Mouse (Mus musculus) retina, embryonic 14.5 days (tissue): Measurements from ENCODE around the gene Tmem184b.

Experiments
- DNase-seq: peaks from one replicate; pipeline ENCODE4 v3.0.0-alpha.2; 2015; ENCODE audit warnings: low spot score

Tmem184b gene

DNA sequence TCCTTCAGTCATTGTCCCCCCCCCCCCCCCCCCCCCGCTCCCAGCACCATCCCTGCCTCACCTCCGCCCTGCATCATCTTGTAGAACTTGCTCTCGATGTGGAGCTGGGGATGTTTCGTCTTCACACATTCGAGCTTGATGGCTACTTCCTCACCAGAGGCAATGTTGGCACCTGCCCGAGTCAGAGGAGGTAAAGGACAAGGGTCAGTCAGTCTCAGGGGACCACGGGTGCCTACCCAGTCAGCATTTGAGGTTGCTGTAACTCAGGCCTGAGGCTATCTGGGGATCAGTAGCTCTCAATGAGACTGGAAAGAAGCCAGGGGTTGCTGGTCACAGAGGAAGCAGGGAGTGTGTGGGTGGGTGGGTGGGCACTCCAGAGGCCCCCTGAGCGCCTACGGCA, 26.6 kb upstream of the Tmem184b start:
- DNase-seq = no peak

DNA sequence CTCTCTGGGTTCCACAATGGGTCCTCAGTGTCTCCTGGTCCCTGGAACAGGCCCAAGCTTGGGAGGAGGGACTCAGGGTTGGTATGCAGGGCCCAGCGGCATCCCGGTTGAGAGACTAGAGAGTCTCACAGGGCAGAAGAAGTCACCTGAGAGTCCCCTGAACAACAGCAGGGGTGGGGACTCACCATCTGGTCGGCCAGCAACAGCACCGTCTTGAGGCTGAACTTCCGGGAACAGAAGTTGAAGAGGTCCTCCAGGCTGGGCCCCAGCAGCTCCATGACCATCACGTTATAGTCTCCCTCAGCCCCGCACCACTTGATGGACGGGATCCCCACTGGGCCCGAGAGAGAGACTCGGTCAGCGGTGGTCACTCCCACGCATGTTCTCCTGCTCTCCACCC, 26.2 kb upstream of the Tmem184b start:
- no peak for DNase-seq

DNA sequence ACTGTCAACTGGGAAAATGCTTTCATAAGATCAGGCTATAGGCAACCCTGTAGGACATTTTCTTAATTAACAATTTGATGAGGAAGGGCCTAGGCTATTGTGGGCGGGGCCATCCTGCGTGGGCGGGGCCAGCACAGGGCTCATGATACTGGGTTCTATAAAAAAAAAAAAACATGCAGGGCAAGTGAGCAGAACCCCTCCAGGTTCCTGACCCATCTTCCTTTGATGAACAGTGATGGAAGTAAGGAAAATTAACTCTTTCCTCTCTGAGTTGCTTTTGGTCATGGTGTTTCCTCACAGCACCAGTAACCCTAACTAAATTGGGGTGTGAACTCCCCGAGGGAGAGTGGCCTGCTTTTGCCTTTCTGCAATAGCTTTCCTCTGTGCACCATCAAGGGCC, 25.2 kb upstream of the Tmem184b start:
- no peak for DNase-seq

DNA sequence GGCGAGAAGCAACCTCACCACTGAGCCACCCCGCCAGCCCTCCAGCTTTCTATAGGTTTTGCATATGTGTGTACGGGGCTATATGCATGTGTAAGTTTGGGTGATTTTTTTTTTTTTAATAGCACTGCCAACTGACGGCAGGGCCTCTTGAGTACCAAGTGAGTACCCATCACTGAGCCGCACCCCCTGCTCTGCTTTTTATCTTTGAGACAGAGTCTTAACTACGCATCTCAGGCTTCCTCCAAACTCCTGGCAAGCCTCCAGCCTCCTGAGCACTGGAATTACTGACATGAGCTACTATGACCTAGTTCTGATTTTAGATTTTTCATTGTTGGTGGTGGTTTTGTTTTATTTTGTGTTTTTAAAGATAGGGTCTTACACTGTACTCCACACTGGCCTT, 24.1 kb upstream of the Tmem184b start:
- no peak for DNase-seq

DNA sequence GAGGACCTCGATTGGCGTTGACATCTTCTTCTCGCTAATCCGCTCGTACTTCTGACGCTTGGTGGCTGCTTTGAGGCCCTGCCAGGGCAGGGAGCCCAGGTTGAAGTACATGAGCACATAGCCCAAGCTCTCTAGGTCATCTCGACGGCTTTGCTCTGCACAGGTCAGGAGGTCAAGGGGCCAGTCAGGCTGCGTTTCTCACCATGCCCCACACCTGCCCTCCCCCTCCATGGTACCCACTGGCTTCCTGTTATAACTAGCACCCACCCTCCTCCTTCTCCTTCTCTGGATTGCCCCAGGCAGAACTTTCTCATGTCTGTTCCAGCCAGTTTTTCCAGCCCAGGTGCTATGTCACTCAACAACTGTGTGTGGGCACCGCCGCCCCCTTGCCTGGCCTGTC, 22.1 kb upstream of the Tmem184b start:
- no peak for DNase-seq

DNA sequence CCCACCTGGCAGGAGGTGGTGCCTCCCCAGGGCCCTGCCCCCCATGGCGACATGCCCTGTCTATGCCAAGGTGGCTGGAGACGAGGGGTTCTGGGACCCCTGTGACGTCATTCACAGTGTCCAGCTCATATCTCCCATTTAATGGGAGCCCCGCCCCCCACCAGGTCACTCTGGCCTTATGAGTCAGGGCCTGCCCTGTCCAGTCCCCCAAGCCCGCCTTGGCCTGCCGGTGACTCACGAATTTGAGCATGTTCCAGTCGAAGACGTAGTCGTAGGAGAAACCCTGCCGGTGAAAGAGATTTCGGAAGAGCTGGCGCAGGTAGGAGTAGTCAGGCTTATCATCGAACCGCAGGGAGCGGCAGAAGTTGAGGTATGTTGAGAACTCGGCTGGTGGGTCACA, 21.2 kb upstream of the Tmem184b start:
- DNase-seq = no peak

DNA sequence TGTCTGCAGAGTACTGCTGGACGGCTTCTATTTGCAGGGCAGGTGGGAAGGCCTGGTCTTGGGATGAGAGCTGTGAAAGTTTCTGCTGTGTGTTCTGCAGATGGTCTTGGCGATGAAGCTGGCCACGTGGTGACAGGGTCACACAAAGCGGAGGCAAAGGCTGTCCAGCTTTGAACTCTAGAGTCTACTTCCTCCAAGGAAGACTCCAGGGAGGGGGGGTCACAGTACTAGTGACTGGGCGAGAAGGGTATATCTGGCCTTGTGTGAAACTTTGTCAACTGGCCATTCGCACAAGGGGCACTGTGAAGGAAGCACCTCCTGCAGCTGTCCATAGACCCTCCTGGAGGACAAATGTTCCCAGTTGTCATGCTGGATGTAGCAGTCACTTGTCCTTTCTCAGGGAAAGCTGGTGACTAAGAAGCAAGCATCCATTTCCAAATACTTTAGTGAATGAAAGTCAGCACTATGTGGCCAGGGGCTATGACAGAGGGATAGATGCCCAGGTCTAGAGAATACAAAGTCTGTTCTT, 19.4 kb upstream of the Tmem184b start:
- no peak for DNase-seq

DNA sequence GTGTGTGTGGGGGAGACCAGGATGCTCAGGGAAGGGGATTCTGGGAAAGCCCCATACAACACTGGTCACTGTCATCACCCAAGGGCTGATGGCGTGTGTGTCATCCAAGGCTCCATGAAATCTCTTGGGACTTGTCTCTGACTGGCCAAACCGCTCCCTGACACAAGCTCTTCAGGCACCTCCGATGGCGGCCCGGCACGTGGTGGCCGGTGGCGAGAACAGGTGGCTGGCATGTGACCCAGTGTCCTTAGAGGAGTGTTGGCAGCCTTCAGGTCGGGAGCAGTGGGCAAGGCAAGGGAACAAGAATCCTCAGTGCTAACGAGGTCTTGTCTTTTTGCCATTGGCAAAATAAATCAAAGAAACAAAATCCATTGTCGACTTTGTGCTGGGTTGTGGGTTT, 15.3 kb upstream of the Tmem184b start:
- DNase-seq = no peak

DNA sequence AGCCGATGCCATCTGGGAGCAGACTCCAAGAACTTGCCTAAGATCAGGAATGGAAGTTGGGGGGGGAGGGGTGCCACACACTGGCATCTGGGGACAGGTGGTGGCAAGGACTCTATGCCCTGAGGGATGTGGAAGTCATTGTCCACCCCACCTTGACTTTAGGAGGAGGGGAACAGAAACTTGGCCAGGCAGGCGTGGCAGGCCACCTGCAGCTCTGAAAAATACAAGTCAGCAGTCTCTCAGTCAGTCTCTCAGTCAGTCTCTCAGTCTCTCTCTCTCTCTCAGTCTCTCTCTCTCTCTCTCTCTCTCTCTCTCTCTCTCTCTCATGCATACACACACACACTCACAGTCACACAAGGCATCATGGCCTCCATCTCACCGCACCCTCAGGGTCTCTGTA, 14.9 kb upstream of the Tmem184b start:
- DNase-seq = no peak

DNA sequence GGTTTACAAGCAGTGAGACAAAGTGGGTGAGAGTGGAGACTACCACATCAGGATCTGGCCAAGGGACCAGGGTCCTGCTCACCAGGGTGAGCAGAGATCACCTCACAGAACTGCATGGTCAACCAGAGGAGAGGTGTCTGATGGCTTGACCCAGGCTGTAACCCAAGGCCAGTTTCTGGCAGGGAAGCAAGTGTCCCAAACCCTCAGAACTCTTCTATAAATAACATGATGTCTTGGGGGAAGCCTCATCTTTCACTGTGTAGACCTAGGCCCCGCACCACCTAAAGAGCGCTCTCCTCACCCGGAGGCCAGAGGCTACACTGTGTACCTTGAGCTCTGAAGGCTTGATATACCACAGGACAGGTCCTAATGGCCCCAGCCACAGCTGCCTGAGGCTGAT, 14.0 kb upstream of the Tmem184b start:
- no peak for DNase-seq

DNA sequence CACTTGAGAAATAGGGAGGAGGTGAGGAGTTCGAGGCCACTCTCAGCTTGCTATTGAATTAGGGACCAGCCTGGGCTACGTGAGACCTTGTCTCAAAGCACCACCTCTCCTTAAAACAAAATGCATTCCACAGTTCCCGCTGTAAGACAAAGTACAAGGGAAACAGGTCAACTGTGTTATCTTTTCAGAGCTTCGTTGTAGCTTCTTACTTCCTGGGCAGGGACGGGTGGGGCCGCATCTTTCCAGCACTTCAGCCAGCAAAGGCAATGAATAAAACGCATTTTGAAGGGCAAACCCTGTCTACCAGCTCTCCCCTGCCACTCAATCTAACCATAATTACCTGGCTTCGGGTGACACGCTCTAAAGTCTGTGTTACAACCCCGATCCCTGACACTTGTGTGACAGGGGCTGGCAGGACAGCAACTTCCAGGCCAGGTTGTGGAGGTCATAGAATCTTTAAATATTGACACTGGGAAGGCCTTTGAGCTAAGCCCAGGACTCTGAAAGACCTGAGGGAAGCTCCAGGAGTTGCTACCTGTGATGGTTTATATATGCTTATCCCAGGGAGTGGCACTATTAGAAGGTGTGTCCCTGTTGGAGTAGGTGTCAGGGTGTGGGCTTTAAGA, 13.2 kb upstream of the Tmem184b start:
- DNase-seq = no peak

DNA sequence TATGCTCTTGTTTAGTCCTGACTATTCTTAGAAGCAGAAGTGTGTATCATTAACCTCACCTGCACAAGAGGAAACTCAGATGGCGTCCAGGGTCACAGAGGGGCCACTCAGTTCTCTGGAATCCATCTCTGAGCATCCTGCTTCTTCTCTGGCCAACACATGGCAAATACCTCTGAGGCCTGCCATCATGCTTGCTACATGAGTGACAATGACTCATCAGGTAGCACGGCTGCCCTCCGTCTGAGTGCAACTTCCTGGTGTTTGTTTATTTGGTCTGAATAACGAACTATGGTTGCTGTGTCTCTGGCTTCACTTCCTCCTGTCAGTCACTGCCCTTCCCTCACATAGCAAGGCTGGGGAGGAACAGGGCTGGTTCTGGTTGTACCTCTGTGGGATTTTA, 11.1 kb upstream of the Tmem184b start:
- DNase-seq = no peak

DNA sequence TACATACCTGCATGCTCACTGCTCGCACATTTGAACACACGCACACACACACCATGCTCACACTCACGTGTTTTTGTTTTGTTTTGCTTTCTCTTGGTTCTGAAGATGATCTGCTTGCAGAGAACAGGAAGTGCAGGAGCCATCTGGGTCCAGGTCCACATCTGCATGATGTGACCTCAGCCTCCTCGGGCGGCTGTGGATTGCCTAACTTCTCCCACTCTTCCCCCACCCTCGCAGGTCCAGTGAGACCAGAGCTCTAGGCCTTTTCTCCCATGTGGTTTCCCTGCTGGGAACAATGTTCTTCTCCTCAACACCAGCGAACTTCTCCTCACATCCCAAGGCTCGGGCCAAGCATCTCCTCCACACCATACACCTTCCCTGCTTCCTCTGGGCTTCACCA, 10.4 kb upstream of the Tmem184b start:
- no peak for DNase-seq

DNA sequence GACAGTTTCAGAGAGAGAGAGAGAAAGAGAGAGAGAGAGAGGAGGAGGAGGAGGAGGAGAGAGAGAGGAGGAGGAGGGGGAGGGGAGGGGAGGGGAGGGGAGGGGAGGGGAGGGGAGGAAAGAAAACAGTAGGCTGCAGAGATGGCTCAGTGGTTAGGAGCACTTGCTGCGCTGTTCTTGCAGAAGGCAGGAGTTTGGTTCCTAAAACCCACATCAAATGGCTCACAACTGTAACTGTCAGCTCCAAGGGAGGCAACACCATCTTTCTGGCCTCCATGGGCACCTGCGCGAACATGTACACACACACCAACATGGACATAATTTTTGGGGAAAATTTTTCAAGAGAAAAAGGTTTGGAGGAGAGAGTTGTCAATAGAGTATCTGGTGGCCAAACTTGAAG, 9.8 kb upstream of the Tmem184b start:
- DNase-seq = no peak

DNA sequence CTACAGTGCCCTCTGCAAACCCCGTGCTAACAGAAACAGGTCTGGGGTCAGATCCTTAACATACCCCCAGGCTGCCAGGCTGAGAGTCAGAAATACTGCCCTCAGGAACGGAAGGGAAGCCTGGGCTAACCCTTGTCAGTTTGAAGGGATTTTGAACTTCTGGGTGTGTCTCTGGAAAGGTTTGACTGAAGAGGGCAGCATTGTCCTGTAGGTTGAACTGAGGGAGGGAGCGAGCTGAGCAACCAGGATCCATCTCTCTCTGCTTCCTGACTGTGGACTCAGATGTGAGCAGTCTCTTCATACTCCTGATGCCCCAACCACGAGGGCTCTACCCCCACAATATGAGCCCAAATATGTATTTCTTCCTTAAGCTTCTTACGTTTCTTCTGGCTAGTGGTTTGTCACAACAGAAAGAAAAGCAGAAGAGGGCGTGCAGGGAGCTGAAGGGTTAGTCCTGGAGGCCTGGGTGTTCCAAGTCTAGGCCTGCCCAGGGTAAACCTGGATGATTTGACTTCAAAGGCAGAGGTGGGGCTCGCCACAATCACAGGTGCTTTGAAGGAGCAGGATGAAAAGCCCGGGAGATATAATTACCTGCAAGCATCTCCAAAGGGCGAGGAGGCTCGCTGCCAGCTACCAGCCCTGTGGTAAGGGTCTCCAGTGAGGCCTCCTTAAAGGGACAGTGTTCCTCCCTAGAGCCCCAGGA, 8.1 kb upstream of the Tmem184b start:
- DNase-seq = no peak

DNA sequence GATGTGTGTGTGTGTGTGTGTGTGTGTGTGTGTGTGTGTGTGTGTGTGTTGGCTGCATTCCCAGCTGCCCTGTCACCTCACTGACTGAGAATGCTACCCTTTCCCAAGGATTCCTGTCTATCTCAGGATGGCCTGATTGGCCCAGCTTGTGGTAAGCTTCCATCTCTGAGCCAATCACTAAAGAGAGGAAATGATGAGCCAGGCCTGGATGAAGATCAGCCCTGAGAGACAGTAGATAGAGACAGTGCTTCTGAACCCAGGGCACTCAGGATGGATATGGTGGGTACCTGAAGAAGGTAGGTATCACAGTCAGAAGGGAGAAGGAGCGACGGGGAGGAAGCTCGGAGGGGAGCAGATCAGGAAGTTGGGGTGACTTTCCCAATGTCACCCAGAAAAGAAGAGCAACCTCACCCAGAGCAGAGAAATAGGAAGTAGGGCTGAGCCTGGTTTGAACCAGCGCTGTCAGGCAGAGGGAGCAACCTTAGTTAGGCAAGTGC, 5.8 kb upstream of the Tmem184b start:
- no peak for DNase-seq

DNA sequence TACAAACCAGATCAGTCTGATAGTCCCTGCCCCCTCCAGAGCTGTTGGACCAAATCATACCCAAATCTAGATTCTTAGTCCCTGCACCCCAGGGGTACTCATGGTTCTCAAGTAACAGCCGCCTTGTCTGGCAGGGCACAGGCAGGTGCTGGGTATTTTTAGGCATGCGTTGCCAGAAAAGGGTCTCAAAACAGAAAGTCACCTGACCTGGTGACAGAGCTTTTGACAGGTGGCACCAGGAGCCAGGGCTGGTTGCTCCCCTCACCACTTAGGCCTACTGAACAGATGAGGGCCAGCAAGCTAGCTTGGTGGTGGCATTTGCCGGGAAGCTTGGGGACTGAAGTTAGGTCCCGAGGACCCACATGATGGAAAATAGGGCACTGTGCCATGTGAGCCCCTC, 3.2 kb upstream of the Tmem184b start:
- DNase-seq = no peak

DNA sequence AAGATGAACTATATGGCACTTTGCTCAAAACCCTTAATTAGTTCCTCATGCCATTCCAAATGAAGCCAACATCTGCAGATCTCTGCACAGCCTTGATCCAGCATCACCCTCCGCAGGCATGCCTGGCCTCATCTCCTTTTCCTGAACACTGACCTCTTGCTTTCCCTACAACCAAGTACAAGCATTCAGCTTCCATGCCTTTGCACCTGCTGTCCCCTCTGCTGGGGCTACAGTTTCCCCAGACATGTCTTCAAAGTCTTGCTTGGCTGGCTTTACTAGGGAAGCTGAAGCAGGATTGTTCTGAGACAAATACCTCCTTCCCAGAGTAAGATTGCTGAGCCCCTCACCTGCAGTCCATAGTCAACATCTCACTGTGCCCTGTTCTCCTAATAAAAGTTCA, 908 bp upstream of the Tmem184b start:
- no peak for DNase-seq

DNA sequence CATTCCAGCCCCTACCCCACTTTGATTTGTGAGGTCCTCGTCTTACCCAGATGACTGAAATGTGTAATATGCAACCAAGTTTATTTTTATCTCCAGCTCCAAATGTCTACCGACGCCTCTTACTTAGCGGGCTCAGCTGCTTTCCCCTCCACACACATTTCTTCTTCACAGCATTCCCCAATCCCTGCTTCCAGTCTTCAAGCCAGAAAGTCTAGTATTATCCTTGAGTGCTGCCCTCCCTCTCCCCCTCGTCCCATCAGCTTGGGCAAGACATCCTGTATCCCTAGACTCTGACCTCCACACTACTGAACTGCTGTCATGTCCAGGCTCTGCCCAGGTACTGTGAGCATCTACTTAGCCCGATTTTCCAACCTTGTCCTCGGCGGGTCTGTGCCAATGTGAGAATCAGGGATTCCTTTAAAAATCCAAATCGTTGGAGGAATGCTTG, 418 bp upstream of the Tmem184b start:
- no peak for DNase-seq

DNA sequence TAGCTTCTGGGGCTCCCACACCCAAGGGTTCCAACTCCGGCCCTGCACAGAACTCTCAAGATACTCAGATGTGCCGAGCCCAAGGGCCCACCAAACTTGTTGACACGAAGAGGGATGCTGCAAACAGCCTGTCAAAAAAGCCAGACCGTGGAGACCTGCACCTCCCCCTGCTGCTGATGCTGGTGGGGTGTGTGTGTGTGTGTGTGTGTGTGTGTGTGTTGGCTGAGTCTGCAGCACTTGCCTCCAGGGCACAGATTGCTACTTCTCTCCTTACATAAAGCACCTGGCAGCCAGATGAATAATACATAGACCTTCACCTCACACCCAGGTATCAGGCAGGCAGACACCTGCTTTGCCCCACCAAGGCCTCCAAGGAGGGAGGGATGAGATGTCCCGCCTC, 1.2 kb downstream of the Tmem184b start:
- DNase-seq = no peak

DNA sequence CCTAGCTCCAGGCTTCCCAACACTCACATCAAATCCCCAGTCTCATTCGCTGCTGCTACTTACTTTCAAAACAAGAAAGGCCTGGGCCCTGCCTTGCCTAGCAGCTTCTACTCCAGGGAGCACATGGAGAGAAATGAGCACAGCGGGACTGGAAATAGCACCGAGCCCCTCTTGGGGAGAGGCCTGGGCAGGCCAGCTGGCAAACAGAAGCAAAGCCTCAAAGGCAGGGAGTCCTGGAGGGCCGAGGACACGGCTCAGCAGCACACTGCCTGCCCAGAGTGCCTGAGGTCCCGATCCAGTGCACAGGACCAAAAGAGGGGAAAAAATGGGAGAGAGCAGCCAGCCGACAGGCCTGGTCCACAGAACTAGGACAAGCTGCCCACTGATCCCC, 2.4 kb downstream of the Tmem184b start:
- no peak for DNase-seq

DNA sequence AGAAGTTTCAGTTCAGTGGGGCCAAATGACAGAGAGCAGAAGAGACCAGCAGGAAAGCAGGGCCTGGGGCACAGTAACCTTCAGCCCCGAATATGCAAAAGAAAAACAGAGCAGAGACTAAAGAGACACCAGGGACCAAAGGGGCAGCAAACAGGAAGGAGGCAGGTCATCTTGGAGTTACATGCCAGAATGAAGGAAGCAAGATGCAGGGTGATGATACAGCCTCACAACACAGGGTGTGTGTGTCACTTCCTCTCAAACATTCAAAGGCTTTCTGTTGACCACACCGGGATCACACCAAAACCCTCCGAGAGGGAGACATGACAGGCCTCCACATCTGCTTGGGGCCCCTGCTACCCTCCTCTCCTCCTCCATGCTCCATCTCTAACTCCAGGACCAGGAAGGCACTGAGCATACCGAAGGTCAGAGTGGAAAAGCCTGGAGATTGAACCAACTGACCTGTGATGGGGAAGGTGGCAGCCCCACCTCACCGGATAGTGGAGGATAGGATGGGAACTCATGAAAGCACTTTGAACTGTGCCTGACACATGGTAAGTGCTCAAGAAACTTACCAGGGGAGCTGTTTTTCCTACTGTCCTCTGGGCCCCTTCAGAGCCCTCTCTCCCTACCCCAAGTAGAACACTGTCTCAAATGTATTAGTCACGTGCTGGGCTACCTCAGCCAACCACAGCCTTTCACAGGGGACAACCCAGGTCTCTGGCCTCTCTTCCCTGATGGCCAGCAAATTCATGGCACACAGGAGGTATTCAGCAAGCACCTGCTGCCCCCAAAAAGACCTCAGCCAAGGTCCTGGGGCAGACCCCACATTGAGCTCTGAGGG, 3.0 kb downstream of the Tmem184b start:
- DNase-seq = no peak
